Mouse (Mus musculus) thymus, postnatal 14 days (tissue): ENCODE data around the gene Pde4d.

Source experiments
- DNase-seq: peaks from one replicate; pipeline ENCODE4 v3.0.0; 2021

The Pde4d gene

DNA sequence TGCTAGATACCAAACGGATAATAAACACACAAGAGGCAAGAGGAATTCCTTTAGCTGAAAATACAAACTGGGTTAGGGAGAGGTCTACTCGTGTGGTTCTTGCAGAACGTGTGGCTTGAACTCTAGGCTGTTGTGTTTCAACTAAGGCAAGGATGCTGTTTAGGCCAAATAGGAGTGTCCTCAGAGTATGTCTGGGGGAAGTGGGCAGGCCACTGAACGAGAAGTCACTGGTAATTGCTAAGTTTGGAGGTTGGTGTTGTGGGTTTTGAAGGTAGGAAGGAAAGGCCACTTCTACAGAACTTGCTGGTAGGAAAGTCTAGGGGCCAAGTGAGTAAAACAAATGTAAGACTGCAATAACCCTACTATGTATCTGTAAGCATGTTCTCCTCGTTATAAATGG, 876.3 kb downstream of the Pde4d start:
- DNase-seq = no peak

DNA sequence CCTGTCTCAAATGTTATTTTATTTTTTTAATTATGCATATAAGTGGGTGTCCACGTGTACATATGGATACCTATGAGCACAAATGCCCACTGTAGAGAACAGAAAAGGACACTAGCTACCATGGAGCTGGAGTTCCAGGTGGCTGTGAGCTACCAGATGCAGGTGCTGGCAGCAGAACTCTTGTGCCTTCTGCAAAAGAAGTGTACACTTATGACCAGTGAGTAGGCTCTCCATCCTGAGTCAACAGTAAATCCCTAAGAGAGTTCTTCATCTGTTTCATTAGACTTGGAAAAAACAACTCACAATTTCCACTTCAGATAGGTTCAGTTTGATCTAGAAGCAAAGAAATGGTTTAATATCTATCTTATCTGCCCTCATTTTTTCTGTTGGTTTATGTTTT, 881.8 kb downstream of the Pde4d start:
- no peak for DNase-seq

DNA sequence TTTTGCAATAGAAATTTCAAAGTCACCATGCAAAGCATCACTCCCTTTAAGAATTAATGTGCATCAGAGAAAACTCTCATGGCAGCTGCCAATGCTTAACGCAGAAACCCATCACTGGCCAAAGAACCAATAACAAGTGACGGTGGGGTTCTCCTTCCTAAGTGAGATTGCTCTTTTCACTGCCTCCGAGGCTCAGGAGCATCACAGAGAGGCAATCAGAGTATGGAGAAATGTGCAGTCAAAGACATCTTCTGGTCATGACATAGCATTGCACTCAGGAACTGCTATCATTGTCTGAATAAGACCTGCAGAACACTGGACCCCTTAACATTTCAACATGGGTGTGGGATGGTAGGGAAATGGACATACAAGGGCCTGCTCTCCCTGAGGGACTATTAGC, 892.2 kb downstream of the Pde4d start:
- DNase-seq = no peak

DNA sequence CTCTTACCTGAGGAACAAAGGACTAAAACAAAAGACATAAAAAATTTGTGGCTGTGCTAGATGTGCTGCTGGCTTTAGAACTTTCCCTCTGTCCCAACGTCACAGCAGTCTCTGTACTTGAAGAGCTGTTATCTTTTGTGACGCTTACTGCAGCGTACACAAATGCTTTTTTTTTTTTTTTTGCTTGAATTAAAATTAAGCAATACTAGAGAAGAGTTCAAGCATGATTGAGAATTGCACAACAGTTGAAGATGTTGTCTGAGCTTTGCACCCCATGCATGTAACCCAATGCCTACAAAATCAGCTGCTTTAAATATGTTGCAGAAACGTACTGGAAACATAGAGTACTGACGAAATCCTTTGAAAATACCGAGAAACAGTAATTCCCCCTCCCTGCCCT, 892.7 kb downstream of the Pde4d start:
- no peak for DNase-seq

DNA sequence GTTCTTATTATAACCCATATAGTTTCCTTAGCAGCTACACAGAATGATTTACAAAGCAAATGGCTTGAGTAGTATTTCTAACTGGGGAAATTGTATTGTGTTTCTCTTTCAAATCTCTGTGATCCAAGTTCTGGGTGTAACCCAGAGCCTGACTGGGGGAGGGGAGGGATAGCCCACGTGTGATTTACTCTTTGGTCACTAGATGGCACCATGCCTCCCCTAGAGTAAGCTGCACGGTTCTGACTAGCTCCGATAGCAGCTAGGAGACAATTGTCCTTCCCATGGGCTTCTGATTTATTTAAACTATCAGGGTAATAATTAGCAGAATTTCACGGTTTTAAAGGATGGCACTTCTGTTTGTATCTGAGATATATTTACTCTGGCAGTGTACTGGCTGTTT, 893.8 kb downstream of the Pde4d start:
- DNase-seq = peak; percentile 59

DNA sequence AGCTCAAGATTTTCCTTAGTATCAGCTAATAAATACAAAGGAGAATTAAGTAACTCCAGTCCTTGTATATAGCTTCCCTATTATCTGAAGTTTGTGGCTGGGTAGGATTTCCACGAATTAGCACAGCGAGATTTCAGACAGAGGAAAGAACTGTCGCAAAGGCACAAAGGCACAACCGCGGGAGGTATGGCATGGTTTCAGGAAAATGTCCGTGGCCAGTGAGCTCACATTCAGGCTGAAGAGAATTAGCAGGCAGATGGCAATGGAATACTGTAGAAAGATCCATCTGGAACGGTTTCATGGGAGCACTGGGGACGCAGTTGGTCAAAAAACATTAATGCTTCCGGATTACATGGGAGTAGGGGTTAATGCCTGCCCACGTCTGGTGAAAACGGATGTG, 898.0 kb downstream of the Pde4d start:
- DNase-seq = no peak

DNA sequence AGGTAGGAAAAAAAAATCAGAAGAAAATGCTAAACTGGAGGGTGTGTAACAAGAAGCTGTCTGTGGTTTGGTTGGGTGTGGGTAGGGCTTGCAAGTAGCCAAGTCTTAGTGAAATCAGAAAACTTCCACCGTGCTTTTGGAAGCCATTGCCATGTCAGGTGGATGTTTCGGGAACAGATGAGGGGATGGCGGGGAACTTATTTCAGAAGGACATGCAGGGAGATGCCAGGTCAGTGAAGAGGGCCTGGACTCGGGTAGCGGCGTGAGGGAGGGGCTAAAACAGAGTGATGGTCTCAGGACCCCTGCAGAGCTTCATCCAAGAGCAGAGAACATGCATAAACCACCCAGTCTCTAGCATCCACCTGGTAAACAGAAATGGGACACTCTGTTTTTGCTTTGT, 898.6 kb downstream of the Pde4d start:
- no peak for DNase-seq

DNA sequence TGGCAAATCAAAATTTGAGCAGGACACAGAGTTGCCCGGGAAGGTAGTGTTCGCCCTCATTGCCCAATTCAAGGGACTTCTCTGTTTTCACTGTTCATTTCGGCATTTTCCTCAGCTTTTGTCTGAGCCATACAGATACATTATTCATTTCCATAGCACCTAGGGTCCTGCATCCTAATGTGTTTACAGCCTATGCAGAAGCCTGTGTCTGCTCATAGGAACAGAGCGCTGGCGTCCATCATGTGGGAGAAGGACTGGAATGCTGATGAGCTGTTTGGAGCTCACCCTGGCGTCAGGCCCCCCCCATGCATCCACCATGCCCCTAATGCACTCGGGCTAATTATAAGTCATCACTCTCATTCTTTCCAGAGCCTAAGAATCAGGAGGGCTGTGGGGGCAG, 900.4 kb downstream of the Pde4d start:
- DNase-seq = no peak

DNA sequence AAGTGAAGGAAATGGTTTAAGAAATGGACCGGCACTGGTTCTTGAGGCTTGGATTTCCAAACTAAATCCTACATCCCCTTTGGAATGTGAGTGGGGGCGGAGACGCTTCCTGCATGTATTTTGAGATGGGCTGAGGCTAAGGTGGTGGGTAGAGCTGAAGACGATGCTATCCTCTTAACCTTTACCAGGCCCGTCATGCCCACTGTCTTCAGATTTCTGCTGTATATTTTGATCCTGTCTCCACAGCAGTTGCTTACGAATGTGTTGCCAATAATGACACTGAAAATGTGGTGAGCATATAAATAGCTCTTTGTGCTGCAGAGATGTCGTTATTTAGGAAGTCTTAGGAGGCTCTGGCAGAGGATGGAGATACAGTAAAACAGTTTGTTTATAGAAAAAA, 904.3 kb downstream of the Pde4d start:
- DNase-seq = no peak

DNA sequence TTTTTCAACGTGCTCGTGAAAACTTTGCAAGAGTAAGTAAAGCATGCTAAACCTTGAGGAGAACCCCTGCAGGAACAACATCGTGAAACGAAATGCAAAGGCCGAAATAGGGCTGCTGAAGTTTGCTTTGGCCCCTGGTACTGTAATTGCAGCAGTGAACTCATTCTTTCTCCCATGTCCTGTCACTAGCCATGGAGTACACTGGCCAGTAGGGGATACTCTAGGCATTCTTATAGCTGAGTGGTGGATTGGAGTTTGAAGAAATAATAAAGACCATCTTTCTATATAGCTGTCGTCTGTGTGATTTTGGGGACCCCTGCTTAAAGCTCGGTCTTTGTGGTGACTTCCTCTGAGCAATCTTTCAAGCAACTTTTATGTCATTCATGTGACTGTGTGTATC, 906.5 kb downstream of the Pde4d start:
- no peak for DNase-seq

DNA sequence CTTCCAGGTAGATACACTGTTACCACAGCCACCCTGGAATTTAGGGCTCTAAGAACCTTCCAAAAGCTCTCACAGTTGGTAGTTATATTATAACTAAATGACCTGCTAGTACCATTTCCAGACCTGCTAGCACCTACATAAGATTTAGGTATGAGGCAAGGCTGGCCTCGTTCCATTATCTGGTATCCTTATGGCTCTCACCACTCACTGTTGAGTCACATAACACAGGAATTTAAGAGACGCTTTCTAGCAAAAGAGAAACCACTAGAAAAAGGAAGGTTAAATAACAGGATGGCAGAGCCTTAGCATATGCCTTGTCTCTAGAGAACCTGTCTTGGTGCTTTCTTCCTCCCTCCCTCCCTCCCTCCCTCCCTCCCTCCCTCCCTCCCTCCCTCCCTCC, 910.2 kb downstream of the Pde4d start:
- no peak for DNase-seq

DNA sequence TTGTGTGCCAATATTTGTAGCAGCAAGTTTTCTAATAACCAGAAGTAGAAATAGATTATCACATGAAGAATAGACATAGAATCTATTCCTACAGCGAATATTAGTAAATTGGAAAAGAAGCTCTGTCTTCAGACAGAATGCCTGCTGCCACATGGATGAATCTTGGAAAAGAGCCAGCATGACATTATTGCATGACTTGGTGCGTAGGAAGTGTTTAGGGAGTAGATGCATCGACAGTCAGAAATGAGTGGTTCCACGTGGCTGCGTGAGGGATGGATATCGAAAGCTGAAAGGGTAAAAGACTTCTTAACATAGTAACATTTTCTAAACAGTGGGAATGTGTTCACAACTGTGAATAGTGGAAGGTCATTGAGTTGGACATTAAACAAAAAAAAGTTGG, 912.6 kb downstream of the Pde4d start:
- DNase-seq = no peak

DNA sequence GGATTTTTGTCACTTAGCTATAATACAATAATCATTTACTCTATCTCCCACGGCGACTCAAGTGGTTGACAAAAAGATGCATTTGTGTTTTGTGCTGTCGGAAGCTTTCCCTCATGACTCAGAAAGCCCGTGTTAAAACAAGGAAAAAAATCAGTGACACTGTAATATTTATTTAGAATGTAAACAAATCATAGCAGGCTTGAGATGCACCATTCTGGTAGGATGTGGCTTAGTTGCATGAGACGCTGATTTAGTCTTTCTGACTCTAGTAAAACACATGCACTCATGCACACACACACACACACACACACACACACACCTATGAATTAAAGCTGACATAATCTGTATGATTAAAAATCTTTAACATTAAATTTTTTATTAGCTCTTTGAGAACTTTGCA, 924.7 kb downstream of the Pde4d start:
- DNase-seq = no peak

DNA sequence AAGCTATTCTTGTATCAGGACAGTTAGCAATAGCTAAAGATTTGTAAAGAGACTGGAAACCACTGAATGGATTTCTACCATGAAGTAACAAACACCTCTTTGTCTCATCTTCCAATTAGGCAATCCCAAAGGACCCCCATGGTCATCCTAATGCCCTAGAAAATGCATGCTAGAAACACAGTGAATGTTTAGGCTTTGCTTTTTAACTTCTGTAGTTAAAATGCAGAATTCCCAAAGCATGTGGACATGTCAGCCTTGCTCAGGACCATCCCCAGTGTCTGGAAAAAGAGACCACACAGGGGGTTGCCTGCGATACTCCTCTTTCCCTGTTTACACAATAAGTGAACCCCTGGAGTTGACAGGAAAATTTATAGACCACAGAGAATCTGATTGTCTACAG, 926.9 kb downstream of the Pde4d start:
- no peak for DNase-seq

DNA sequence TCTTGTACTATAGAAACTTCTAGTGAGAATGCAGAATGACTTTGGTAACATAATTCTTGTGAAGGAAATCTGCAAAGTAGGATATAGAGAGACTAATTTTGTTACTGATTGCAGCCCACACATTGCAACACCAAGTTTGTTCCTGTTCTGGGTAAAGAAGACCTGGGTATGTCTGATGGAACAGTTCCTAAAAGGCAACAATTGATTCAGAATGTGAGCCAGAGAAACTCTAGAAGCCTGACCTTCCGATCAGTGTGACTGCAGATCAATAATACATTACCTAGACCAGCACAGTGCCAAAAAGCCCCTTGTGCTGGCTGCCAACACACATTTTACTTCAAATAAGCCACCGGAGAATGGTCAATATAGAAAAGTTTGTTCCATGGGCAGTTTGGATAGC, 930.4 kb downstream of the Pde4d start:
- no peak for DNase-seq

DNA sequence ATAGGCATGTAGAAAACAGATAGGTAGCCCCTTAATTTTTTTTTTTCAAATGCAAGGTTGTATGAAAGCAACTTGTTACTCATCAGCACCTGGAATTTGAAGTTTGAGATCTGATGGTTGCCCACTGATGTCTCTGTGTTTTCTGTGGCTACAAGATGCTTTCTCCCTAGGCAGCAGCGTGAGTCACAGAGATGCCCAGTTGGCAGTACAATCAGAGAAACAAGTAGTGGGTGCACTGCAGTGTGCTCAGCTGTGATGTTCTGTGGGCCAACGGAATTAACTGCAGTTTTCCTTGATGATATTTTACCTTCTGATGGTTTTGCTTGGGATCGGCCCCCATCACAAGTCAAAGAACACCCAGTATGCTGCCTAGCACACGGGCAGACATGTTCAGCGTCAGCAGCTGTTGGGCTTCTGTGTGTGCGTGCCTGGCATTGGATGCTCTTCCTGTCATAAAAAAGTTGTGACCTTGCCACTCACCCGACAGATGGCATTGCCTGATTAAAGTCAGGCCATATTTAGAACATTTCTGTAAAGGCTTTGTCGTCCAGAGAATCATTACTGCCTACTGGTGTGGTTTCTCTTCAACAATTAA, 939.0 kb downstream of the Pde4d start:
- no peak for DNase-seq

DNA sequence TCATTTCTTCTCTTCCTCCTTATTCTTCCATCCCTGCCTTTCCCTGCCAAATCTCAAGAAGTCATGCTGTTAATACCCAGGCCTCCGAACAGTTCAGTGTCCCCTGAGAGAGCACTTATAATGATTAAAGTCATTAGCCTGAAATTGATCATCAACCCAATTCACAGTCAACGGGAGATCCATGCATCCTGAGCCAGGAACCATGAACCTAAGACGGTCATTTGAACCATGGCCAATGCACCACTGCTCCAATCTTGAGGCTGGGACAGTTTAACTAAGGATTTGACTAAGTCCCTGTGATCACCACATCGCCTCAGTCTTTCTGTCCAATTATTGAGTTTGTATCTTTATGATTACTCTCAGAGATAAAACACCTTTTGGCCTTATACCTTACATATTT, 952.6 kb downstream of the Pde4d start:
- DNase-seq = no peak

DNA sequence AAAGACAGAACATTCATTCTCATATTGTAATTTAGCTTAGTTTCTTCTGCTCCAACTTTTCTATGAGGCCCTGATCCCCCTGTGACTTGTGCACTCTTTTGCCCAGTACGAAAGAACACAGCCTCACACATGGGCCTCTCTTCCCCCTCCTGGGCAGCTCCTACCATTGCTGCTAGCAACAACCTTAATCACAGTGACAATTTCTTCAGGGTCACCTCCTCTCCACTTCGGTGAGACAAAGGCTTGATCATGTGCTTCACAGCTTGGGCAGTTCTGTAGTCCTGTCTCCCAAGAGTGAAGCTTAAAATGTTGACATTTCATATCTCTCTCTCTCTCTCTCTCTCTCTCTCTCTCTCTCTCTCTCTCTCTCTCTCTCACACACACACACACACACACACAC, 953.2 kb downstream of the Pde4d start:
- DNase-seq = no peak

DNA sequence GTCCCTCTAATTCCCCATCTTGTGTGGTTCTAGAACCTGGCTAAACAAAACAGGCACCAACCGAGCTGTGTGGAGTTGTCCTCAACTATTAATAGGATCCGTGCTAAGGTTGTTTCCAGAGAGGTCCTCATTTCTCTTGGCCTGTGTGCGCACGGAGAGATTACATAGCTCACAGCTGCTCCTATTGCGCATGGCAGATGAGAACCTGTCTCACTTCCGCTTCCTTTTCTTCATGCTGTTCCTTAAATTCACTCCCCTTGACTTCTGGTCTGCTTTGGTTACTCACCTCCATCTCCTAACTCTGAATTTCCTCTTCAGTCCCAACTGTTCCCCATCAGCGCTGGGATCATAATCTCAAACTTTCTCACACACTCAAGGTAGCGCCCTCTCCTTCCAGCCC, 956.6 kb downstream of the Pde4d start:
- no peak for DNase-seq

DNA sequence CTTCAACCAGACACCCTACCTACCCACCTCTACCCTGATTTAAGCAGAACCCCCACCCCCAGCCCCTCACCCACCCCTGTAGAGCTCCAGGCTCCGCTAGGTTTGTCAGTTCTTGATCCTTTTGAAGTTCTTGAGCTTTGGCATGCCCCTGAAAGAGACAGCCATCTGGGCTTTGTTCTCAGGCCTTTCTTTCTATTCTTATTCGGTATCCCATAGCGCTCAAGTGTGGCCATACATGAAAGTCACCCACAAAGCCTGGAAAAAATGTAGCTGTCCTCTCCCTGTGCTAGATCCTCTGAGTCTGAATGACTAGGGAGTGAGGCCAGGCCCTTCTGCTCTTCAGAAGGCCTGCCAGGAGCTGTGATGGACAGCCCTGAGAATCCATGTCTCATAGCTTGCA, 957.6 kb downstream of the Pde4d start:
- DNase-seq = no peak

DNA sequence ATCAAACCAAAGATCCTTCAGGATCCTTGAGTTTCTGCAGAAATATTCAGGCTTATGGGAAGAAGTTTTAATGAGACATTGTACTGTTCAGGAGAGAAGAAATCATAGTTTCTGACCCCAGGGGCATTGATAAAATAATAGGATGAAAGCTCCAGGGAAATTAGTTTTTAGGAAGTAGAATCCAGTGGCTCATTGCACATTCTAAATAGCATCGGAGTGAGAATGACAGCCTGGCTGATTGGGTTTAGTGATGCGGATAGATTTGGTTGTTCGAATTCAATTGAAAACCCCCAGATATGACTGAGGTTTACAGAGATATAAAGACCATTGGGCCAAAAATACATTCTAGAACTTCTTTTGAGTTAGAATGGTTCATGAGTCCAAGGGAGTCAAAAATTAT, 970.7 kb downstream of the Pde4d start:
- DNase-seq = no peak

DNA sequence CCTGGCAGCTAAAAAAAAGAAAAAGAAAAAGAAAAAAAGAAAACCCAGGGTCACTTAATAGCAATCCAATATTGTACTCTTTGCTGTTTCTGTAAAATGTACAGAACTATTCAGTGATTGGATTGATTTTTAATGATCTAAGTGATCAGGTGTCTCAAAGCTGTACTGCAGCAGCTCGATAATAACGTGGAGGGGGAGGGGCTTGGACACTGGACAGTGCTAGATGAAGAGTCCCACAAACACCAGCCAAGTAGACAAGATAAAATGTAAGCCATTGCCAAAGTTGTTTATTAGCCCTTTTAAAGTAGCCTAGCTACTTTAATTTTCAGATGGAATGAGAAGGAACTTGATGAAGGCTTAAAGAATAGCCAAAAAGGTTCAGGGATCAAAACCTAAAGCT, 975.2 kb downstream of the Pde4d start:
- no peak for DNase-seq

DNA sequence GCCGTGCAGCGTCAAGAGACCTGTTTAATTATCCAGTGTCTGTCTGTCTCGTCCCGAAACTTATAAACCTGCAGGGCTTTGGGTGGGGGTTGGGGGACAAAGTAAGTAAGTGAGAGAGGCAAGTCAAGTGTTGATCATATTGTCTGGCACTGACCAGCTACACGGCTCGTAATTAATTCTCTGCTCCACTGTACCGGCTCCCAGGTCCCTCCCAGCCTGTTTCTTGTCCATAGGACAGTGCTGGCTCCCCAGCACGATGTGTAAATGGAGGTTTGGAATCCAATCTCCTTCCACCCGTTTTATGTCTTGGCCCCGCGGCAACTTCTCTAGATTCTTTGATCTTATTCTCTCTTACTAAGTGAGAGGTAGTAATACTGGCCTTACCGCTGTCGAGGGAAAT, 975.8 kb downstream of the Pde4d start:
- no peak for DNase-seq

DNA sequence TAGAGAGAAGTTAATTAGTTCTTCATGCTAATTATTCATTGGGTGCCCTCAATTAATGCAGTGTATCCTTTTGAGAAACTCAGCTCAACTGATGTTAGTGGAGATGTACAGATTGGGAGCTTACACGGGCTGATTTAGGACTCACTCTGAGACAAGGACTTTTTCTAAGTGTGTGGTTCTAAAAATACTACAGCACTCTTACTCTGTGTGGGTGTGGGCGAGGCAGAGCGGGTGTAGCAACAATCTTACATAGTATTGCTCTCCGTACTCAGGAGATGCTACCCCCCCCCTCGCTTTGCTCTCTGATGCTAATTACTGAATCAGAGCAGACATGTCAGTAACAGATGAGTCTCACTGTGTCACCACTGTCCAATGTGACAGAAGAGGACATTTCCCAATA, 976.3 kb downstream of the Pde4d start:
- DNase-seq = no peak

DNA sequence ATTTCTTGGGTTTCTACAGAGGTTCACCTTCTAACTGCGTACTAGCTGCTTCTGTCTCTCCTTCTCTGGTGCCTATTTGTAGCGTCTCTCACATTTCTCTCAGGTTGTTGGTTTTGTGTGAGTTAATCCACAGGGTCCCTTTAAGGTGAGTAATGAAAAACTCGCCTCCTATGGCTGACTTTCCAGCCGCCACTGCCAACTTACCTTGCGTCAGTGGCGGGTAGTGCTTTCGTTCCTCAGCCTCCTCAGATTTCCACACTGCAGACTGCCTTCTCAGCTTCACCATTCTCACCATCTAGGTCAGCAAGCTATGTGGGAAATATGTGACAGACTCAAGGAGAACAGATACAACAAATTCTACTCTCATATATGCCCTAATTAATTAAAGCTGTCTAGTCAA, 977.8 kb downstream of the Pde4d start:
- no peak for DNase-seq

DNA sequence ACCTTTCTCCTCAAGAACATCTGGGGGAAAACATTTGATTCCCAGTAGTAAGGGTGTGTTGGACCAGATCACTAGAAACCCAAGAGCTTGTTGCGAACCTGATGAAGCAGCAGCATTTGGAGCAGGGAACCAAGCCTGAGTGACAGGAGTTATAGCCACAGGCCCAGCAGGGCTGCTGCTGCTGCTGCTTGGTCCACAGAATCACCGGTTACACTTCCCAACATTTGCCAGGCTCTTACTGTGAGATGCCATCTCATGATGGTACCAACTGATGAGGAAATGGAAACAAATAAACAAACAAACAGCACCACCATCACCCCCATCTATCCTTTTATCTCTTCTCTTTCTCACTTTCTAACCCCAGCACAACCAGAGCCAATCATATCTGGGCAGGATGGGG, 979.8 kb downstream of the Pde4d start:
- DNase-seq = no peak
